Mouse (Mus musculus) gastrocnemius, adult 18-20 months (tissue): ENCODE measurements at regions not wholly inside any gene's neighbourhood (a gene's known extent, or its start where the extent isn't known, plus 50 kb on each side); places are given as distances from the start of the nearest gene placed in this dataset.

Source experiments
- DNase-seq: peaks from one replicate; pipeline ENCODE4 v3.0.0; 2021; ENCODE audit warnings: low spot score

DNA sequence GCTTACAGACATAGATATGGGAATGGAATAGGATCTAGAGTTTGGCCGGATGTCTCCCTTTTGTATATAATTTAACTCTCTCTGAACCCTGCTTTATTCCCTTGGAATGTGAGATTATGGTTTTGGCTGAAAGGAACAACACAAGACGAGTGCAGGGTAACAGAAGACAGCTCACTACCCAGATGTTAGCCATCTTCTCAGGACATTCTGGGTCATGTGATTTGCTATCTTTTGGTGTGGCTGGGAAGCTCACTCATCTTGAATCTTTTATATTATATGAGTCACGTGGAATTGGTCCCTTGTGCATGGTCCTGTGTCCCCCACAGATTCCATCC is 108.6 kb upstream of the Tmc3 start:
- DNase-seq, result no peak

- DNase-seq, result no peak
These were observed 107.9 kb upstream of the Tmc3 start for GRCm38 (mm10) chr7:83476861-83477260.

GRCm38 (mm10) chr7:83477661-83478121 is 107.0 kb upstream of the Tmc3 start:
- DNase-seq, result no peak

- DNase-seq, result no peak
These were observed 103.1 kb upstream of the Tmc3 start for GRCm38 (mm10) chr7:83481655-83482054.

DNA sequence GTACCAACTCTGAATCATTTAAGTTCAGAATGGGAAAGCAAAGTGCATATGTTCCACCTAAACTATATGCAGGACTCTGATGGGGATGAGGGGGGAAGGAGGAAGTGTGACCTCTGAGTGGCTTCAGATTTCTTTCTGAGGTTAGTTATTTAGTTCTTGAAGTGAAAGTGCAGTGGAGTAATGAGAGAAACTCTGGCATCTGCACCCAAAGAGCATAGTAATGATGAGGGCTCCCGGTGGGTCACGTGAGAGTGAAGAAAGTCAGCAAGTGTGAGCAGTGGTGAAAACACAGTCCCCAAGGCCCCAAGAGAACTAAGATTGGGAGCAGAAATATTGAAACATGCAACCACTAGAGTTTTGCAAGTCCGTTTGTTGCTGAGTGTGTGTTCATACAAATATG is 102.5 kb upstream of the Tmc3 start:
- DNase-seq, result no peak

- no peak for DNase-seq
These were observed 101.9 kb upstream of the Tmc3 start for GRCm38 (mm10) chr7:83482671-83483304.

GRCm38 (mm10) chr7:83486156-83486750 is 98.5 kb upstream of the Tmc3 start:
- DNase-seq, result no peak

GRCm38 (mm10) chr7:83489790-83490189 is 94.9 kb upstream of the Tmc3 start:
- no peak for DNase-seq

- no peak for DNase-seq
These were observed 79.6 kb upstream of the Tmc3 start for GRCm38 (mm10) chr7:83504996-83505645.

GRCm38 (mm10) chr7:83516295-83516694 is 68.4 kb upstream of the Tmc3 start:
- no peak for DNase-seq

- DNase-seq, result no peak
These were observed 63.2 kb upstream of the Tmc3 start for GRCm38 (mm10) chr7:83521511-83521910.
